Mouse (Mus musculus): Measurements from ENCODE around the gene Paox.

DNA sequence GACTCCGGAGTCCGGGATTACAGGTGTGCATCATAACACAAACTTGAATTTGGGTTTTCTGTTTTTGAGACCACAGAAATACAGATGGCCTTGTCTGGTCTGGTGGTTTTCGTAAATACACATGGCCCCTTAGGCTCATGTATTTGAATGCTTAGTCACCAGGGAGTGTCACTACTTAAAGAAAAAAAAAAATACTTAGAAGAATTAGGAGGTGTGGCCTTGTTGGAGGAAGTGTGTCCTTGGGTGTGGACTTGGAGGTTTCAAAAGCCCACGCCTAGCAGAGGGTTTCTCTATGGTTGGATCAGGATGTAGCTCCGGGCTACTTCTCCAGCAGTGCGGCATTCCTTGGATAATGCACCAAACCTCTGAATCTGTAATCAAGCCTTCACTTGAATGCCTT is 37.9 kb upstream of the Paox start:
- TF ChIP-seq CTCF (IDR thresholded peaks at IDR 0.05; ENCODE audit: borderline replicate concordance, extremely low read depth, insufficient read depth, insufficient read length) = no peak
- TF ChIP-seq POLR2A (IDR thresholded peaks at IDR 0.05; ENCODE audit: borderline replicate concordance, extremely low read depth, insufficient read depth, insufficient read length, poor library complexity, severe bottlenecking) = no peak

Measured in brain, embryonic 14.5 days (tissue).